Mouse (Mus musculus): ENCODE data around the gene Pla2g4d.

Pla2g4d gene

DNA sequence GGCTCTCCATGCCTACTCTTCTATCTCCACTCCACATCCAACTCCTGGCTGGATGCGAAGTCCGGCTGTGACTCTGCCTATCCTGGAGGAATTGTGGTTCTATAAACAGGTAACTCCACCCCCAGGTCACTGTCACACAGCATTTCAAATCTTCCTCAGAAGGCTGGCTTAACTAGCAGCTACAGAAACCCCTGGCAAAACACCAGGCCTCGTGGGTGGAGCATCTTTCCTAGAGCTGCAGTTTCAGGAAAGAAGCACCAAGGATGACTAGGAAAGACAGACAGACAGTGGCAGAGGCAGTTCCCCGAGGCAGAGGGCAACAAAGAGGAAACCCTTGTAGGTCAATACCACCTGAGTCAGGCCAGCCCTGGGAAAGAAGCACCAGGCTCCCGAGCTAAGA is at the start of gene Pla2g4d:
Gene Pla2g4d (minus strand): TSS at position 203 of the 400 bp plus-strand sequence.
- CTCF ChIA-PET = no interaction called here

DNA sequence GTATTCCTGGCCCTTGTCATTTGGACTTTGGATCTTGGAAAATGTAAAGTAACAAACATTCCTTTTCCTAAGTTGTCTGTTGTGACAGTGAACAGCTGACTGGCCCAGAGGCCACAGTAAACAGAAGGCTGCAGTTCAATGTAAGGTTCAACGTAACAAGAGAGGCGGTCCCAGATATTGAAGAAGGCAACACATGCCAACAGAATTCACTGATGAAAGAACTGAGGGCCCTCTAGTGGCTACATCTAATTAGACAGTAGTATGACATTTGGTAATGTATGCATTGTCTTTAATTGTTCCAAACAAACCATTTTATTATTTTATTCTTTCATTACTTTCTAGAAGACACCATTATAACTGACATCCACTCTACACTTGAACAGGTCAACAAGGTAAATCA is 48.9 kb upstream of the Pla2g4d start:
- CTCF ChIA-PET = no interaction called here

DNA sequence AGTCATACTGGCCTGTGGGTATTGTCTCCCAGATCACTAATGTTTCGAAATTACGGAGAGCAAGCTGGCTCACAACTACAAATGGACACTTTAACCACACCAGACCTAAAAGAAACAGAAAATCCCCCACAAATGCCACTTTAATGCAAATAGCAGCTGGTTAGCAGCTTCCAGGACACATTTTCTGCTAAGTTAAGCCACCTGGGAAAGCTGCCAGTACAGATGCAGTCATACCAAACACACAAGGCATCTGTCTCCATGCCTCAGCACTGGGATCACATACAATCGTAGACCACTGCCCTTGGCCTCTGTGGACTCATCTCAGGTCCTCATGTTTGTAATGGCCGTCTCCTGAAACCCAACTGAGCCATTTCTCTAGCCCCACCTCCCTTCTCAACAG is 42.6 kb upstream of the Pla2g4d start:
- CTCF ChIA-PET = no interaction called here

DNA sequence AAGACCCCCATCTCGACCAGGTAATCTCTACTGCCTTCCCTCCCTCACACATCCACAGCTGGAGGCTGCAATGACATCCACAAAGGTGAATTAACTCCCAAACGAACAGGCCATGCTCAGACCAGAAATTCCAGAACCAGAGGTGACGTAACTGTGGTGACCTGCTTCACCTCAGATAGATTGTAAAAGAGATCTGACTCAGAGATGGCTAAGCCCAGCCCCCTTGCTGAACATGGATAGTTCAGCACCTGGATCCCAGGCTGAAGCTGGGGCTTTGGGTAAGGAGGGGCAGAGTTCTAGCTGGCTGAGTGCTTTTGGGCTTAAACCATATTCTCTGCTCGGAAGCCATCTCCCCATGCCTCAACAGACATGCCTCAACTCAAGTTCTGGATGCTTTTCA is 26.1 kb upstream of the Pla2g4d start:
- CTCF ChIA-PET = no interaction called here

DNA sequence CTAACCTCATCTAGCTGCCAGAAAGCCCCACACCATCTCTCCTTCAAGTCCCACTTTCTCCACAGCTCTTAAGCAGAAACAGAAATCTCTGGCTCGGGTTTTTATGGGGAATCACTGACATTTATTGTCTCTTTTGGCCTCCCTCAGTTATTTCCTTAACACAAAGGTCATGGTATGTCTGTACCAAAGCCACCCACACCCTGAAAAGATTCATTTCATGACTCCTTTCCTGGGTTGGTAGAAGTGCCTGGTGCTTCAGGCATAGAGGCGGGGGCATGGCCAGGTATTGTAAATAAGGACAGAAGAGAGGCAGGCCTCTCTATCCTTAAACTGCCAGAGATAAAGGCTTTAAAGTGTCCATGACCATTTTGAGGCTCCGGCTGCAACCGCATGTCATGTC is 25.5 kb upstream of the Pla2g4d start:
- CTCF ChIA-PET = no interaction called here

DNA sequence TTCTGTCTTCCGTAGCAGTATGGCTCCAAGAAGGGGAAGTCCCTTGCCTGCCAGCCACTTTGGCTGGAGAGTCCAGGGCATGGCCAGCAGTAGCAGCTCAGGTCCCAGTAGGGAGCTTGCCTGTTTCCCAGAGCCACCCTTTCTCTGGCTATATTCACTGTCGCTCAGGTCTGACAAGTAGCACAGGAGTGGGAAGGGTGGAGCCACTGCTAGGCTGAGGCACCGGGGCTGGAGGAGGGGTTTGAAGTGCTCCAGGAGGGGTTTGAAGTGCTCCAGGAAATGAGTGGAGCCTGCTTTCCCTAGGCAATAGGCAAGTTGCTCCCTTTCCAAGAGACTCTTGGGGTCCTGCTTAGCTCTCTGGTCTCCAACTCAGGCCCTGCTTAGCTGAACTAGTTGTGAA is 25.0 kb upstream of the Pla2g4d start, which contains the start of gene Pla2g4f:
Gene Pla2g4f (minus strand): TSS at position 190 of the 400 bp plus-strand sequence.
- CTCF ChIA-PET = no interaction called here

DNA sequence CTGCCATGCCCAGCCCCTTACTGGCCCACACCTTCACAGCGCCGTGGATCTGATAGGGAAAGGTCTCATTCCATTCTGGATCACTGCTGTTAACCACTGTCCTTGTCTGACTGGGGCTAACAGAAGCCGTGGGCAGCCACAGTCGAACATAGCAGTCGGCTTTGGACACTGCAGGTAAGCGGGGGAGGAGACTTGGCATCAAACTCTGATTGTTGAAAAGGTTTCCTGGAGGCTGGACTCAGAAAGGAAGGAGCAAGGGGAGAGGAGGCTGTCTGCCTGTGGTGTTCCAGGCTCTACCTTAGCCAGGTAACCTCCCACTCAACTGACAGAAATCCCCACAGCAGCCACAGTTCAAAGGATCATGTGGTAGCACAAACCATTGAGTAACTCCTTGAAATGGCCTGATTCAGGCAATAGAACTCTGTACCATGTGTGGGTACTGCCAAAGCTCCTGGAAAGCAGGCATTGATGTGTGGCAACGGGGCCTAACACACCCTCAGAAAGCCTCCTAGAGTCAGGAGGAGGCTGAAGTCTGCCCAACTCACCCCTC is 23.4 kb upstream of the Pla2g4d start:
- CTCF ChIA-PET = no interaction called here

DNA sequence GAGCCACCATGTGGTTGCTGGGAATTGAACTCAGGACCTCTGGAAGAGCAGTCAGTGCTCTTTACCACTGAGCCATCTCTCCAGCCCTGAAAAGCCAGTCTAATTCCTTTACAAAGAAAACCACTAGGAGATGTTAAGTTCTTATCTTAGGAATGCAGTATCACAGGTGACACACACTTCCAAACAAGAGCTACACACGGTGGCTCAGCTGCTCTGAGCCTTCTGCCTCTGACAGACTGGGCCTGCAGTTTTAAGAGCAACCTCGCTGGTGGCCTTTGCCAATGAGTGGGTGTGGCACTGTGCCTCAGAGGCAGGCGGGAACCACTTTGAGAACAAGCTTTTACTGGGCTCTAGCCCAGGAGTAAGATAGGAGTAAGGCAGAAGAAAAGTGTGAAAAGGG is 15.1 kb upstream of the Pla2g4d start:
- CTCF ChIA-PET = no interaction called here

DNA sequence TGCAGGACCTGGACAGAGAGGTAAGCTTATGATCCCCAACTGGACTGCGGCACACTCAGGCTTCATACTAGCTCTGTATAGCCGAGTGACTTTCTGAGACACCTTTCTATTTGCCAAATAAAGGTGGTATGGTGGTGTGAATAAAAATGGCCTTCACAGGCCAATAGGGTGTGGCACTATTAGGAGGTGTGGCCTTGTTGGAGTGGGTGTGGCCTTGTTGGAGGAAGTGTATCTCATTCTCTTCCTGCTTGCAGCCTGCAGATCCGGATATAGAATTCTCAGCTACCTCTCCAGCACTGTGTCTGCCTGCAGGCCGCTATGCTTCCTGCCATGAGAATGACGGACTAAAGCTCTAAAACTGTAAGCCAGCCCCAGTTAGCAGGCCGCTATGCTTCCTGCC is 12.1 kb upstream of the Pla2g4d start:
- CTCF ChIA-PET = no interaction called here

DNA sequence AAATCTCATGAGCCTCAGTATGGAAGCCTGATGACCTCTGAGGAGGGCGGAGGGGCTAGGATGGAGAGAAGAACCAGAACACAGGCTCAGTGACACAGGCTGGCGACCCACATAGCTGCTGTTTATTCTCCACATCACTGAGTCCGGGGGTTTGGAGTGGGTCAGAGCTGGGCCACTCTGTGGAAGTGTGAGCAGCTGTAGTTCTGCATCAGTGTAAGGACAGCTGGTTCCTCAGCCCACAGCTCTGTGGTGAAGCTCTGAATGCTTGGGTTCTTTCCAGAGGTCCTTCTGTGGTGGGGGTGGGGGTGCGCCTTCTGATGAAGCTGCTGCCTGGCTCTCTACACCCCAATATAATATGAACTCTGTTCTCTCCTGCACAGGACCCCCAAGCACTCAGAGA is 10.9 kb upstream of the Pla2g4d start:
- CTCF ChIA-PET = no interaction called here

DNA sequence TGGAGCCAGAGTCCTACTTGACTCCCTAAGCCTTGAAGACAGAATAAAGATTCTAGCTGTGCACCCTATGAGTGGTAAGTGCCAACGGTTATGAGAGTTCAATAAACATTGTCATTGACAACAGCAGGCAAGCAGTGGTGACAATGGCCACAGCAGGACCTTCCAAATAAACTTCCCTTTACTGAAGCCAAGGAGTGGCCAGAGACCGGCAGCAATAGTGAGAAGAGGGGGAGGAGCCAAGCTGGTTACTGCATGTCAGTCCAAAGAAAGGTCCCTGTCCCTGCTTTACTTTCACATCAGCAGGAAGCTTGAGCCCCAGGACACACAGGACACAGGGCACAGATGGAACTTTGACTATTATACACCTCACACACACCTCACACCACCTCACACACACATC is 7.2 kb upstream of the Pla2g4d start:
- CTCF ChIA-PET = no interaction called here

DNA sequence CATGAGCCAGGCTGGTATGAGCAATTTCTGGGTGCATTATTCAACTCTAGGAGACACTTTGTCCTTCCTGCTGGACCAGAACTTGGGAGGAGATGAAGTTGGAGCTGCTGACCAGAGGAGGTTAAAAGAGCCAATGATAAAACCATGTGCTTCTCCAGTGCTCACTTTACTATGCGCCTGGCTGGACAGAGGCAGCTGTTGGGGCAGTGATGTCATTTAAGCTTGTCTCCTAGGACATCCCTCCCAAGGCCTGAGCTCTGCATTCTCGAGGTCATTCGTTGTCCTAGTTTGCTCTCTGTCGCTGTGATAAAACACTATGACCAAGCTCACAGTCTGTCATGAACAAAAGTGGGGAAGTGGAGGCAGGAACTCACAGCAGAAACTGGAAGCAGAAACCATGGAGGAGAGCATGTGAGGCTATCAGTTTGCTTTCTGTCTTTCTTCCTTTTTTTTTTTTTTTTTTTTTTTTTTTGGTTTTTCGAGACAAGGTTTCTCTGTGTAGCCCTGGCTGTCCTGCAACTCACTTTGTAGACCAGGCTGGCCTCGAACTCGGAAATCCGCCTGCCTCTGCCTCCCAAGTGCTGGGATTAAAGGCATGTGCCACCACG is 2.6 kb upstream of the Pla2g4d start:
- CTCF ChIA-PET = no interaction called here

DNA sequence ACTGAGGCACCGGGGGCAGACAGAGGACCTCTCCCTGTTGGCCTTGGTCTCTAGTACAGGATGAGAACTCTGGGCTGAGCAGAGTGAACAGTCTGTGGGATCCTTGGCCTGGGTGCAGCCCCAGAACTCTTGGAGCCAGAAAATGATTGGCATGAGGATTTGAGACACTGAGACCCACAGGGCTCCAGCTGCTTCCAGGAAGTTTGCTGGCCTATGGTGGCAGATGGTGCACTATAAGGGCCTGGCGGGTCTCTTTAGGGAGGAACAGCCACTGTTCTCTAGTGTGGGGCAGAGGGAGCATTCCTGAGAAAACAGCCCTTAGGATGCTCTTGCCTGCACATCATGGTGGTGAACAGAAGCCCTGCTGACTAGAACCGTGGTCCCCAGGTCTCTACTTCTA is 596 bp downstream of the Pla2g4d start:
- CTCF ChIA-PET = no interaction called here

DNA sequence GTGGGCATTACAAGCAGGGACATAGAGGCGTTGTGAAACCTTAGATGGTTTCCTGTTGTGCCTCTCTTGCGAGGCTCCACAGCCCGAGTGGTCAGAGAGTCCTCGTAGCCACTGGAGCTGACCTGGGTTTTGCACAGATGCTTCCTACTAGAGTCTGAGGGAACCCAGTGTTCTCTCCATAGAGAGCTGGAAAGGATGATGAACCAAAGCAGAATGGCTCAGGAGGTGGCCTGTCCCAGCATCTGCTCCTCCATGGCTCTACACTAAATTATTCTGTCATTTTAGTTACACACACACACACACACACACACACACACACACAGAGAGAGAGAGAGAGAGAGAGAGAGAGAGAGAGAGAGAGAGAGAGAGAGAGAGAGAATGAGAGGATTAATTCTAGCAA is 3.4 kb downstream of the Pla2g4d start:
- CTCF ChIA-PET = no interaction called here

DNA sequence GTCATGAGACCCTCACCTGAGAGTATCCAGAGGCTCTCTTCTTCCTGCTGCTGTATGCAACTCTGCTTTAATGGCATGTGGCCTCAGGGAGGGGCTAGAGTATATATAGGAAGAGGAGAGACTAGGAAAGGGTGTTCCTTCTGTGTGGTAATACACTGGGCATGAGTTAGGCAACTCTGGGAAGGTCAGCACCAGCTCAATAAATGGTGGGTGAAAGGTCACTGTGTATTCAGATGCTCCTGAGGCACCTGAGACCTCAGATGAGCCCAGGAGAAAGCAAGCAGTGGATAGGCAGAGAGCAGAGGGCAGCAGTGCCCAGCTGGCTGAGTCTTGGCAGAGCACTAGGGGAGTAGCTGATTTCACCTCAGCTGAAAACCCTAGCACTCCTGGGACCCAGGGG is 4.3 kb downstream of the Pla2g4d start:
- CTCF ChIA-PET = no interaction called here

DNA sequence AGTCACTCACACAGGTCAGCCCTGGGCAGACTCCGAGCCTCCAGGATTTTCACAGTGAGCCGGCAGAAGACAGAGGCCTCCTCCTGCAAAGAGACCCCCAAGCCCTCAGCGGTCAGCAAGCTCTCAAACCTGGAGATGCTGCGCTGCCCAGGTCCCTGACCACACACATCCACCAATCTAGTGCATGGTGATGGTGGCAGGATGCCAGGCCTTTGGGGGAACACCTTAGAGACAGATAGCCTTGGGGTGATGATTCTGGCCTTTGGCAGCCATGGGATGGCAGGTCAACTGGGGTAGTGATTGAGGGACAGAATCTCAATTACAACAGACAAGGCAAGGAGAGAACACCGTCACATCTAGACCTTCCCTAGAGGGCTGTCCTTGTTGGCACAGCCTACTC is 4.9 kb downstream of the Pla2g4d start:
- CTCF ChIA-PET = no interaction called here

DNA sequence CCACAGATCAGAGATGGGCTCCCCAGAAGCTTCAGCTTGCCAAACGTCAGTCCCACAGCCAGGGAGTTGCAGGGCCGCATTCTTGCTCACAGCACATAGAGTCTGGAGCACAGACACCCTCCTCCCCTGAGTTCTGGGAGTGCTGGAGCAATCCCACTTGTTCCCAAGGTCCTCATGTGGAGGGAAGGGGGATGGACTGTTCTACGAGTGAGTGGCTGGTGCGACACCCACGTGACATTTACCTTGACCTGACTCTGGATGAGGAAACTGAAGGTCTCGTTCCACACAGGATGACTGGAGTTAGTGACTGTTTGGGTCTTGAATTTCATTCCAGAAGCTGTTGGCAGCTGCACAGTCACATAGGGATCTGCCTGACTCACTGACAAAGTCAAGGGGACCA is 5.4 kb downstream of the Pla2g4d start:
- CTCF ChIA-PET = no interaction called here

DNA sequence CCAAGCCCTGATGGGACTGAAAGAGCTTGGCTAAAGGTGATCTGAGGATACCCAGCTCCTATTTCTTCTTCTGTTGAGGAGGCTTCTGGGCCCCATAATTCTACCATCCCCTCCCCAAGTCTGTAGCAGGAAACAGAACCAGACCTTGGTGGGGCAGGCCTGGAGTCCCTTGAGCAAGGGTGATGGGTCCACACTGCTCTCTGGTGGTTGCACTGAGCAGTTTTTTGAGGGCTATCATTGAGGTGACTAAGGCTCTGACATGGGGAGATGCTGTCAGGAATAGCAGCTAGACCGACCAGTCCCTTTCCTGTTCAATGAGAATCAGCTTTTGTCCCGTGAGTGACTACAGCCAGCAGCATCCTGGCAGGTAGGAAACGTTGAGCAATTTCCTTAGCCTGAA is 7.8 kb downstream of the Pla2g4d start:
- CTCF ChIA-PET = no interaction called here

DNA sequence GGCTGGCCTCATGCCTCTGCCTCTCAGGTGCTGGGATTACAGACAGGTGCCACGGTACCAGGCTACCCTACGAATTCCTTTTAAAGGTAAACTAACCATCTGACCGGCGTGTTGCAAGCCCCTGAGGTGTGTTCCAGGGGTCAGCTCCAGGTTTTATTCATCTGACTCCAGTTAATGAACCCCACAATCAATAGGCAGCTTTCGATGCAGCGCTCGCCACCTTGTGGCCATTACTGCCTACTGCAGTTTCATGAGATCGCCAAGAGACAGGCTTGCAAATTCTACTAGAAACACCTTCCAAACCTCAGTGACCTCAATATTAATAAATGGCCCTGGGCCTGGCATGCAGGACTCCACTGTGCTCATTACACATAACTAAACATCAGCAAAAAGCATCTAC is 9.0 kb downstream of the Pla2g4d start:
- CTCF ChIA-PET = no interaction called here

DNA sequence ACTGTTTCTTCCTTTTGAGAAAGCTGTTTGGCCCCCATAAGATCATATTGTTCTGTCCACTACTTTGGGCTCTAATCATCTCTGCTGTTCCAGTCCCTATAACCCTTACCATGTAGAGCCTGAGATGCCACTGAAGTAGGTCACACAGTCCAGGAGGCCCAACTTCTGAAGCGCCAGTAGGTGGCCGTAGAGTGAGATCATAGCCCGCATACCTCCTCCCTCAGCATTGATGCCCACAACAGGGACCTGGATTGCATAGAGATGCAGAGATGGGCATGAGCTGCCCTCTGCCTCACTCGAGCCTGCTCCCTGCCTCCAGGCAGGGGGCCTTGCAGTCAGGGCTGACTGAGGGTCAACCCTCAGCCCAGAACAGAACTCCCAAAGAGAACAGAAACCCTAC is 12.0 kb downstream of the Pla2g4d start:
- CTCF ChIA-PET = no interaction called here

DNA sequence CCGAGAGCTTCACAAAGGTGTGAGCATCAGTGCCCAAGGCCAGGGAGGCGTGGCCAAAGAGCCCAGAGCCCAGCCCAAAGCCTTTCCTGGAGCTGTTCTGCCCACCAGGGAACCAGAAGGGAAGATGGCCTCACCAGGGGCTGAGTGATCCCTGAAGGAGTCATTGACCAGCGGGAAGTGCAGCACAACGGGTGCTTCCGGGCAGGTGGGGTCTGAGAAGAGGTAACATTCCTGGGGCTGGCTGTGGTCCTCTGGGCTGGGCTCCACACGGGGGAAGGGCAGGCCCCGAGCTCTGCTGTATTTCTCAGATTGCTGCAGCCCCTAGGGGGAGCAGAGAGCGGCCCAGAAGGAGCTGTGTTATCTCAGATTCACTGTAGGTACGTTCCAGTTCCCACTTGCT is 20.4 kb downstream of the Pla2g4d start:
- CTCF ChIA-PET = no interaction called here

DNA sequence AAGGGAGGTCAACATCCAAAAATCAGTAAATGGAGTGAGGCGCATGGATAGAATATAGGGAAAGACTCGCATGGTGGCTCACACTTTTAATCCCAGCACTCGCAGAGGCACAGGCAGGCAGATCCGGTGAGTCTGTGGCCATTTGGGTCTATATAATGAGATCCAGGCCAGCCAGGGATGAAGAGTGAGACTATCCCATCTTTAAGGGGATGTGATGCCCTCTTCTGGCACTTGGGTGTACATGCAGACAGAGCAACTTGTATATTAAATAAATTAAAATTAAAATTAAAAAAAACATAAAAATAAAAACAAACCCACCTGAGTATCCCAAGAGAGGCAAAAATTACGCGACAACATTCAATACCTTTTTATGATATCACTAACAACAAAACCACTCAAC is 23.5 kb downstream of the Pla2g4d start:
- CTCF ChIA-PET = no interaction called here

DNA sequence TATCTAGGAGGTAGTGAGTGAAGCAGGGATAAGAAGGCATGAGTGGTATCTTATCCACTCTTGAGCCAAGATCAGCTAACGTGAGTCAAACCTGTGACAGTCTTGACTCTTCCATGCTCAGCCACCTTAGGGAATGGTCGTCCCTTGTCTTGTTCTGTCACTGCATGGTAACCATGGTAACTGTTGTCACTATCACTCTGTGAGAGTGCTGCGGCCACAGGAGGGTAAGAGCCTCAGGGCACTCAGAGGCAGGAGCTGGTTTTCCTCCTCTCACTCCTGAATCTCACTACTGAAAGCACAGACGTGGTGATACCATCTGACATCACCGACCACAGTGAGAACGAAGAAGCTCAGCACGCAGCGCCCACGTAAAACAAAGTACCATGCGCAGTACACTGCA is 24.1 kb downstream of the Pla2g4d start:
- CTCF ChIA-PET = no interaction called here

DNA sequence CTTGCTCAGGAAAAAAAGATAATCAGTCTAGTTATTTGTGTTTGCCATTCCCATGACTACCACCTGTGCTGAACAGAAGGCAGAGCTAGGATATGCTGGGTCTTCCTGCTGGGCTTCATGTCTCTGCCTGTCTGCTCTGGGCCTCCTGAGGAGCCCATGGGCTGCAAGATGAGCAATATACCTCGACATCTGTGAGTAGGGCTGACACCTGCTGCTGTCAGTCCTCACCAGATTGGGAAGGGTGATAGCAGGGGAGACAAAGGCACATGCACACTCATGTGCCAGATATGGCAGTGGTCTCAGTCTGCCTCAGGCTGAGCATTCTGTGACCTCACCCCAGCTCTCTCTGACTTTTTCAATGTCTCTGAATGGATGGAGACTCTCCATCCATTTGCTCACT is 26.1 kb downstream of the Pla2g4d start:
- CTCF ChIA-PET = no interaction called here

DNA sequence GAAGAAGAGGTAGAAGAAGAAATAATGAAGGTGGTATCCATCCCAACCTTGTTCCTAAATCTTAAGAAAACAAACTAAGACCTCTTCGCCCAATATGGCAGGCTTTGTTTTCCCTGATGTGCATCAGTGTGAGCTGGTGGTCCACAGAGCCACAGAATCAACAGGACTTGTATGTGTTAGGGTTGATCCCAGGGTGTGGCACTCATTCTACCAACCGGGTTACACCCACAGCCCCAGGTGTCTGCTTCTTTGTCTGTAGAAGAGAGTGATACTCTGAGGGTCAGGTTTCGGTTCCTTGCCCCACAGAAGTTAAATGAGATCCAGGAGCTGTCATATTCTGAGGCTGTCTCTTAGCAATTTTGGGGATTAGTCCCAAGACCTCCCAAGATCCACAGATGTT is 27.7 kb downstream of the Pla2g4d start:
- CTCF ChIA-PET = no interaction called here

Measured in spleen, embryonic (tissue).